Mouse (Mus musculus) kidney, postnatal 36 days (tissue): ENCODE measurements at regions not wholly inside any gene's neighbourhood (a gene's known extent, or its start where the extent isn't known, plus 50 kb on each side); places are given as distances from the start of the nearest gene placed in this dataset.

ENCODE experiments used
- DNase-seq, 2 experiments: peaks; one replicate each; pipeline ENCODE4 v3.0.0; 2021 to 2022; ENCODE audit warnings: mixed read lengths in 2 of 2

DNA sequence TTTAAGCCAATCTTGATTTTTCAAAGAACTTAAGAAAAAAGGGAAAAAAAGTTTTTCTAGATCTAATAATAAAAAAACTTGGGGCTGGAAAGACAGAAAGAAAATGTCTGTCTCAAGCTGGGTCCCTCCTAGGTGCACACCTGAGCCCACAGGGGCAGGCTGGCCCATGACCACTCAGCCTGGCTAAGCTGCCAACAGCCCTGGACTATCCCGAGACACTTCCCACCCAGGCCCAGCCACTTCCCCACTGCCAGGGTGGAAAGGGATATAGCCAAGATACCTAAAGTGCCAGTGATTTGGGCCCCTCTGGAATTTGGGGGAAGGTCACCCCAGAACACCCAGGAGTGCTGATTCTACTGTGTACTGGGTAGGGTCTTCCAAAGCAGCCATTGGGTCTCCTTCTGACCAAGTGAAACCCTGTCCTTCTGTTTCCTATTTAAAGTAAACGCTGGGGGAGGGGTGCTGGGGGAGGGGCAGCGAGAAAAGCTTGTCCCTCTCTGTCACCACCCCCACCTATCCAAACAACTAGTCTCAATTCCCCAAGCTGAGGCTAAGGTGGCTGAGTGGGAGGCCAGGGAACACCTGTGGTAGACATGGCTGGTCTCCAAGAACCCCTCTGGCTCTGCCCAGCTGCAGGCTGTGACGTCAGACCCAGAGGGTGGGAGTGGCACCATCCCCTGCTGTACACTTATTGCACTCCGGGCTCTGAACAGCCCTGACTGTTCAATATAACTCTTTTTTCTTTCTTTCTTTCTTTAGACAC is 62.6 kb downstream of the Mcfd2 start:
- DNase-seq, result no peak

DNA sequence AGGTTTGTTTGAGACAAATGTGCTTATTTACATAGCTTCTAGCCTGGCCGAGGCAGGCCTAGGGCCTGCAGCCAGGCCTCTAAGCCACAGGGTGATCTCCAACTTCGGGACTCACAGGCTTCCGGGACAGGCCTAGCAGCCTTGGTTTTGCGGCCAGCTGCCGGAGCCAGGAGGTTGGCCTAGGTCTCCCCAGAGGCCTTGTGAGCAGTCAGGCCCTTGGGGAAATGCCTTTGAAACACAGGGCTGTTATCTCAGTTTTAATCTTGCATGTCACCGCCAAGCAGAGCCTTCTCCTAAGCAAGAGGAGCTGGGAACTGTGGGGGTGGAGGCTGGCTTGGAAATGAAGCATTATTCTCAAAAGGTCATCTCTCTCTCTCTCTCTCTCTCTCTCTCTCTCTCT is 63.2 kb downstream of the Mcfd2 start:
- DNase-seq, result peak; percentile 76 to 91

DNA sequence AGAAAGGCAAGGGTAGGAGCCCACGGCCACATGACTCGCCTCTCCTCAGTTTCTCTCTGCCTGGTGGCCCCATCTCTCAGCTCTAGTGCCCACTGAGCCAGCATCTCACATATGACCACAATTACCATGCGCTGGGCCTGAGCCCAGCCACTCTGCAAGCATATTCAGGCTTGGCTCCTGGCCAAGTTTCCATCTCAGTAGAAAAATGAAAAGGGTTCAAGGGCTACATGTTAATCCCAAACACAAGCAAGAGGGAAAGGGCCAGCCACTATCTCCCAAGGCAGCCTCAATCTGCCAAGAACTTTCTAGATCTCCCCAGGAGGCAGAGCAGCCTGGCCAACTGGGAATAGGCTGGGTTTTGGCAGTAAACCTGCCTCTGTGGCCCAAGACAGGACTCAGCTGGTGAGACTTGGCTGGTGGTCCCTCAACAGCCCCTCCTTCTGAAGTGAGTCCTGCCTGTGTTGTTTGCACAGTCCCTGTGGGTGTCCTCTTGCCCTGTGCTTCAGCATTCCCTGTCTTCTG is 65.0 kb downstream of the Mcfd2 start:
- DNase-seq, result peak; percentile 70 to 77

DNA sequence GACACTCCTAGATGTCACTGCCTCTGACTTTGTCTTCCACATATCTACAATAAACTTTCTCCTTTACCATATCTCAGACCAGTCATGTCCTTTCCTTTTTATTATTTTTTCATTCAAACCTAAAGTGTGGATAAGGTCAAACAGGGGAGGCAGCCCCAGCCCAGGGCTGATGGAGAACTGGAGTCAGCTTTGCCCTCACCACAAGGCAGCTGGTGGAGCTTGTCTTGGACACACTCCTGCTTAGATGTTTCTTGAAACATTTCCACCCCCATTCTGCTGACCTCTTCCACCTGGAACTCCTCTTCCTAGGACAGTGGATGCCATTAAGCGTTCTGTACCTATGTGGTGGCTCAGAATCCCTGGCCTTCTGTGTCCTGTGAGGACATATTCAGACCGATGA is 65.6 kb downstream of the Mcfd2 start:
- DNase-seq, result no peak

DNA sequence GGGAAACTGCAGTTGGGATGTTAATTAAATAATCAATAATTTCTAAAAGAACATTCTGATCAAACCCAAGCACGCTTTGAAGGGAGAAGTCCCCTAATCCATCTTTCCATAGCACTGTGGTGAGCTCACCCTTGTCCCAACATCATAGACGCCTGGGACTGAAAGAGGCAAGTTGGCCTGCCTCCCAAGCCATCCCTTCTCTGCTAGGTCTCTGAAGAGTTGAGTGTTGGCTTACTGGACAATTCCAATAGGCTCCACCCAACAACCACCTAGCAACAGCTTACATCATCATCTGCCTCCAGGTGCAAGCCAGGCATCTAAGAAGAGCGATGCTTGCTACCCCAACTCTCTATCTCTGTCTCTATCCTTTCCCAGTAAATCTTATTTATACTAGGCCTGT is 66.6 kb downstream of the Mcfd2 start:
- DNase-seq, result no peak

DNA sequence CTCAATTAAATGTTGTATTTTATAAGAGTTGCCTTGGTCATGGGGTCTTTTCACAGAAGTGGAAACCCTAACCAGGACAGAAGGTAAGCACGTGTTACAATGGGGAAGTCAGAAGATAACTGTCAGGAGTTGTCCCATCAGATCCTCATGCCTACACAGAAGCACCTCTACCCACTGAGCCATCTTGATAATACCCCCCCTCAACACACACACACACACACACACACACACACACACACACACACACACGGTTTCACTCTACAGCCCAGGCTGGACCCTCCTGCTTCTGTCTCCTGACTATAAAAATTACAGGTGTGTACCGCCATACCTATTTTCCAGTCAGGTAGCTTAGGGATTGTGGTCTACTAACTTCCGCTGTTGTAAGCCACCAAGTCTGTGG is 68.3 kb downstream of the Mcfd2 start:
- DNase-seq, result no peak

DNA sequence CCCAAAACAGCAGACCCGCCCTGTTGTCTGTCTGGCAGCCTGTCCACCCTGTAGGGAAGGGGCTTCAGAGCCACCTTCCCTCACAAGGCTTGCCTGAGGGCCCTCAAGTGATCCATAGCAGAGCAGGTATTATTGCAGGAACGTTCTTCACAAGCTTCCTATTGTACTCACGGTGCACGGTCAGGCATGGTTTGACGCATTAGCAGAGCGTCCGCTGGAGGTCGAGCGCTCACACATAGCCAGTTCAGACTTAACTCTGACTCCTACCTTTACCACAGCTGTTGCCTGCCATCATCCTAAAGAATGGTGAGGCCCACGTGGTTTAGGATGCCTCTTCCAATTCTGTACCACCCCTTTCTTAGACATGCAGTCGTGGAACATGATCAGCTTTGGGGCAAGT is 71.1 kb downstream of the Mcfd2 start:
- DNase-seq, result no peak

DNA sequence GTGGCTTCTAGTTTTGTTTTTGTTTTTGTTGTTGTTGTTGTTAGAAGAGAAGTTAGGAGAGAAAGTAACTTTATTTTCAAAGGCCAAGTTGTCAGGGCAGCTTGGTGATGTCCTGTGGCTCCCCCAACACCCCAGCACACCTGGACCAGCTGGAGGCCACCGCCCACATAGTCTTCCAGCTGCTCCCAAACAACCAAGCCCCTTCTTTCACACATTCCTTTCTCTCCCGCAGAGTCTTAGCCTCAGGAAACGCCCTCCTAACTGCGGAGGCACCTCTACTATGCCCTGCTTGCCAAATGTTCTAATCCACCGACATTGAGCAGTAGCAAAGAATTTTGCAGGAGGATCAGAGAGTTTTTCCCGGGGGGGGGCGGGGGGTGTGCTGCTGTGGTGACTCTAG is 72.3 kb downstream of the Mcfd2 start:
- DNase-seq, result no peak

DNA sequence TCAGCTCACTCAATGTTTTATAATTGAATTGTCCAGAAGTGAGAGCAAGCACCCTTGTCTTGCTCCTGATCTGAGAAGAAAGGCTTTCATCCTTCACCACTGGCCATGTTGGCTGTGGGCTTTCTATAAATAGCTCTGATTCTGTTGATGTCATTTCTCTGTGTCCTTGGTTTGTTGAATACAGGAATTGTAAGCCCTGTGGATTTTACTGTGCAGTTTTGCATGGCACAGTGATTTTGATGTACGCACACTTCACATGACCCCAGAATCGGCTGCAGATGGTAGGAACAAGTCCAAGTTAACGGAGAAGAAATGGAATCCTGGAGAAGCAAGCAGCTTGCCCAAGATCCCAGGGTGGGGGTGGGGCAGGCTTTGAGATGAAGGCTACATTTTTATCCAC is 76.1 kb downstream of the Mcfd2 start:
- no peak for DNase-seq
